Mouse (Mus musculus): Measurements from ENCODE around the gene Hdc.

Hdc gene

GRCm38 (mm10) chr2:126600533-126600932 lies 18.6 kb downstream of the Hdc start:
- no peak for DNase-seq (ENCODE audit: low spot score in 2 of 2)

- DNase-seq (ENCODE audit: low spot score in 2 of 2): no peak
Measured at GRCm38 (mm10) chr2:126599005-126599404, 20.1 kb downstream of the Hdc start.

GRCm38 (mm10) chr2:126598359-126598758 lies 20.7 kb downstream of the Hdc start:
- no peak for DNase-seq (ENCODE audit: low spot score in 2 of 2)

GRCm38 (mm10) chr2:126597279-126598241 lies 21.5 kb downstream of the Hdc start:
- peak in 1 of 2 experiments; percentile 11 for DNase-seq (ENCODE audit: low spot score in 2 of 2)

GRCm38 (mm10) chr2:126596347-126597072 lies 22.6 kb downstream of the Hdc start:
- no peak for DNase-seq (ENCODE audit: low spot score in 2 of 2)

- DNase-seq (ENCODE audit: low spot score in 2 of 2): peak in 1 of 2 experiments; percentile 58
Measured at GRCm38 (mm10) chr2:126593831-126594610, 25.1 kb downstream of the Hdc start.

- no peak for DNase-seq (ENCODE audit: low spot score in 2 of 2)
Measured at GRCm38 (mm10) chr2:126591304-126591703, 27.8 kb downstream of the Hdc start.

GRCm38 (mm10) chr2:126587468-126587867 lies 31.6 kb downstream of the Hdc start:
- no peak for DNase-seq (ENCODE audit: low spot score in 2 of 2)

GRCm38 (mm10) chr2:126584621-126585369 lies 34.3 kb downstream of the Hdc start:
- no peak for DNase-seq (ENCODE audit: low spot score in 2 of 2)

- no peak for DNase-seq (ENCODE audit: low spot score in 2 of 2)
Measured at GRCm38 (mm10) chr2:126583960-126584359, 35.1 kb downstream of the Hdc start.

- no peak for DNase-seq (ENCODE audit: low spot score in 2 of 2)
Measured at GRCm38 (mm10) chr2:126579282-126579681, 39.8 kb downstream of the Hdc start.

GRCm38 (mm10) chr2:126577362-126577761 lies 41.7 kb downstream of the Hdc start:
- DNase-seq (ENCODE audit: low spot score in 2 of 2): no peak

GRCm38 (mm10) chr2:126575391-126576176 lies 43.5 kb downstream of the Hdc start:
- DNase-seq (ENCODE audit: low spot score in 2 of 2): no peak

- no peak for DNase-seq (ENCODE audit: low spot score in 2 of 2)
Measured at GRCm38 (mm10) chr2:126572747-126573146, 46.4 kb downstream of the Hdc start.

GRCm38 (mm10) chr2:126572163-126572562 lies 46.9 kb downstream of the Hdc start:
- DNase-seq (ENCODE audit: low spot score in 2 of 2): no peak

GRCm38 (mm10) chr2:126563411-126564105 lies 55.5 kb downstream of the Hdc start:
- DNase-seq (ENCODE audit: low spot score in 2 of 2): no peak

- no peak for DNase-seq (ENCODE audit: low spot score in 2 of 2)
Measured at GRCm38 (mm10) chr2:126560094-126560493, 59.0 kb downstream of the Hdc start.

- no peak for DNase-seq (ENCODE audit: low spot score in 2 of 2)
Measured at GRCm38 (mm10) chr2:126555533-126555932, 63.6 kb downstream of the Hdc start.

- no peak for DNase-seq (ENCODE audit: low spot score in 2 of 2)
Measured at GRCm38 (mm10) chr2:126553291-126553639, 65.8 kb downstream of the Hdc start.
